ENCODE assay signal across 15 mouse cellular contexts in the genomic region with DNA sequence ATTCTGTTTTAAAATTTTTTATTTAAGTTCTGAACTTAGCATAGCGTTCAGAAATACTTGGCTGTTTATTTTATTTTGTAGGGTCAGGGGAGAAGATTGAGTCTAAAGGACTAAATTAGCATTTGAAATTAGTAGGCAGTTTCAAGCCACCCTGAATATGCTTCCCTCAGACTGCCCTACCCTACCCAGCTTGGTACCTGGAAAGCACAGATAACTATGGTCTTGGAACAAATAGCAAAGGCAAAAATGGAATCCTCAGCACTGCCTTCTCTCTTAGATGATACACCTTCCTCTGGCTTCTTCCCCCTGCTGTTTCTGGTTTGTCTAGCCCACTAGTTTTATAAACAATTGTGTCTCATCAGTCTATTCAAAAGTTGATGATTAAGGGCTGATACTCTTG.
"Had no signal": no experiment of that assay in that cellular context is flagged by ENCODE, and none has a peak within 500 bp of the region (broad histone marks: within the 10 kb centered on the region; RNA-seq: fewer than 3 reads in every experiment).

No protein-coding gene starts in this region.

- H3K4me2 ChIP-seq: limb, embryonic 15.5 days; lung, embryonic 14.5 days; midbrain, embryonic 13.5 days; neural tube, embryonic 15.5 days had no signal

- ATAC-seq: inflammation-experienced regulatory T-cells, adult 6 months; midbrain, embryonic 13.5 days had no signal

- H3K4me3 ChIP-seq: limb, embryonic 15.5 days; midbrain, embryonic 13.5 days; neural tube, embryonic 15.5 days had no signal

- H3K9ac ChIP-seq: limb, embryonic 15.5 days; lung, embryonic 14.5 days; midbrain, embryonic 13.5 days; neural tube, embryonic 15.5 days had no signal

- H3K9me3 ChIP-seq: limb, embryonic 15.5 days; midbrain, embryonic 13.5 days; neural tube, embryonic 15.5 days had no signal

- H3K36me3 ChIP-seq: limb, embryonic 15.5 days; midbrain, embryonic 13.5 days; neural tube, embryonic 15.5 days had no signal

- DNase-seq: kidney, adult 11 months; kidney, postnatal 14 days; layer of hippocampus, adult 9-11 months; layer of hippocampus, postnatal 36 days; lung, embryonic 14.5 days; lung, postnatal 10 days; right cerebral cortex, adult 18-20 months; spleen, adult 18-20 months; thymus, adult 18-20 months; thymus, postnatal 14 days had no signal

- H3K27ac ChIP-seq: limb, embryonic 15.5 days; macrophage; midbrain, embryonic 13.5 days; neural tube, embryonic 15.5 days had no signal

- H3K27me3 ChIP-seq: limb, embryonic 15.5 days; midbrain, embryonic 13.5 days; neural tube, embryonic 15.5 days had no signal
